7 mouse cellular contexts compared by ENCODE assay signal in the genomic region with DNA sequence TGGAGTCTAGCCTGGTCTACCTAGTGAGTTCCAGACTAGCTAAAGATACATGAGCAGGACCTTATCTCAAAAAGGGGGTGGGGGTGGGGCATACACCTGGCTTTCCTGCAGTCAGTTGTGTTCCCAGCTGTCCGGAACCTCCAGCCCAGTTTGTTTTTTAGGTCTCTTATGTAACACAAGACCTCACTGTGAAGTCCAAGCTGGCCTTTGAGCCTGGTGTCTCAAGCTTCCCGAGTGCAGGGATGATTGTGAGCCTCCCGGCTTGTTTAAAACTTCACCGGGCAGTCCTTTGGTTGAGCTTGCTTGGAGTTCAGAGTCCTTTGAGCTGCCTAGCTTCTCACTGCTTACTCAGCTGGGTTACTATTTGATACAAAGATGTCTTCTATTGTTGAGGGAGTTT. TPM values are rescaled to one million over a fixed set of nuclear protein-coding genes. Genes with fewer than 3 reads are reported as not detected.
DNase-seq lines count a peak whose midpoint lies in the region; ATAC-seq and TF ChIP-seq lines count a peak whose summit lies in the region.

No protein-coding gene starts in this region.

- no peak for ATAC-seq in heart, embryonic 12.5 days (ENCODE audit: insufficient number of reproducible peaks, low FRiP score)
- ATAC-seq in neural tube, embryonic 15.5 days (ENCODE audit: low FRiP score) = no peak

- H3K36me3 ChIP-seq in testis, adult 2 months (ENCODE audit: control insufficient read depth, insufficient read depth, low read length) = peaks cover 7% of the 10 kb centered on the region; the same call in 1 of the 2 replicates
- H3K36me3 ChIP-seq in heart, embryonic 12.5 days = peaks cover 48% of the 10 kb centered on the region
- H3K36me3 ChIP-seq in neural tube, embryonic 15.5 days = peaks cover 24% of the 10 kb centered on the region

- H3K9me3 ChIP-seq in heart, embryonic 12.5 days (replicated peaks) = no peaks in the 10 kb centered on the region
- no peaks in the 10 kb centered on the region for H3K9me3 ChIP-seq in neural tube, embryonic 15.5 days (replicated peaks)

- no peak for TF ChIP-seq CTCF in testis, adult 2 months (IDR thresholded peaks at IDR 0.05; ENCODE audit: control insufficient read depth, insufficient read depth, insufficient replicate concordance, low read depth, low read length)

- no peak for DNase-seq in testis, postnatal 10 days (ENCODE audit: low spot score)
- peak; percentile 68 to 88 for DNase-seq in kidney, postnatal 25 days
- no peak for DNase-seq in gastrocnemius, postnatal 4 days (ENCODE audit: low spot score in 2 of 2)
- no peak for DNase-seq in urinary bladder, postnatal 36 days (ENCODE audit: low spot score in 2 of 2)

- H3K4me3 ChIP-seq in testis, adult 2 months (ENCODE audit: control insufficient read depth, low read depth, low read length) = peak overlapping the region; percentile 59
- H3K4me3 ChIP-seq in heart, embryonic 12.5 days = peak overlapping the region; percentile 96
- peak overlapping the region; percentile 80 for H3K4me3 ChIP-seq in neural tube, embryonic 15.5 days (replicated peaks)

- H3K4me2 ChIP-seq in heart, embryonic 12.5 days = peak overlapping the region; percentile 99
- peak overlapping the region; percentile 98 for H3K4me2 ChIP-seq in neural tube, embryonic 15.5 days

- peaks cover 6% of the 10 kb centered on the region for H3K4me1 ChIP-seq in testis, adult 2 months (ENCODE audit: control insufficient read depth, insufficient read depth, low read length)
- peaks cover 32% of the 10 kb centered on the region for H3K4me1 ChIP-seq in heart, embryonic 12.5 days (replicated peaks)
- H3K4me1 ChIP-seq in neural tube, embryonic 15.5 days = peaks cover 66% of the 10 kb centered on the region

- 8% methylated on average over 4 of the region's 4 CpGs for WGBS in heart, embryonic 12.5 days
- 35% methylated on average over 4 of the region's 4 CpGs for WGBS in neural tube, embryonic 15.5 days

- peak overlapping the region; percentile 98 for H3K9ac ChIP-seq in heart, embryonic 12.5 days
- H3K9ac ChIP-seq in neural tube, embryonic 15.5 days (replicated peaks) = peak overlapping the region; percentile 97

- H3K27ac ChIP-seq in testis, adult 2 months (ENCODE audit: control insufficient read depth, insufficient read depth, low read depth, low read length) = peak overlapping the region; percentile 40; the same call in 1 of the 2 replicates
- peak overlapping the region; percentile 12; the same call in 1 of the 2 replicates for H3K27ac ChIP-seq in heart, embryonic 12.5 days (ENCODE audit: poor library complexity, severe bottlenecking)
- H3K27ac ChIP-seq in neural tube, embryonic 15.5 days (replicated peaks) = no peak overlapping the region

- H3K27me3 ChIP-seq in testis, adult 2 months (ENCODE audit: control insufficient read depth, insufficient read depth, low read length) = no peaks in the 10 kb centered on the region
- no peaks in the 10 kb centered on the region for H3K27me3 ChIP-seq in heart, embryonic 12.5 days (replicated peaks)
- no peaks in the 10 kb centered on the region for H3K27me3 ChIP-seq in neural tube, embryonic 15.5 days (replicated peaks)

- TF ChIP-seq POLR2A in testis, adult 2 months (IDR thresholded peaks at IDR 0.05; ENCODE audit: control insufficient read depth, low read depth, low read length) = no peak

RNA-seq across cellular contexts. Expression of a gene that starts 3.1 kb away (rescaled TPM):
- 11.1 and 11.8 TPM in 2 replicates for polyA plus RNA-seq in testis, adult 2 months (2012; rRNA removed)
- polyA plus RNA-seq in heart, embryonic 12.5 days (2016; fragmentation: Nextera tagmentation; extraction: Ambion mirVana) = 42.3 and 46.2 TPM in 2 replicates
- polyA plus RNA-seq in neural tube, embryonic 15.5 days (2015; fragmentation: Nextera tagmentation; extraction: Ambion mirVana) = 23.4 and 25.4 TPM in 2 replicates
- total RNA-seq in gastrocnemius, postnatal 4 days (2021) = 10 to 100 TPM; 46.0 to 49.1 TPM

RNA-seq across cellular contexts. Expression of a gene that starts 29.9 kb away (rescaled TPM):
- 97.1 and 110 TPM in 2 replicates for polyA plus RNA-seq in testis, adult 2 months (2012; rRNA removed)
- polyA plus RNA-seq in heart, embryonic 12.5 days (2016; fragmentation: Nextera tagmentation; extraction: Ambion mirVana) = 18.7 and 19.4 TPM in 2 replicates
- polyA plus RNA-seq in neural tube, embryonic 15.5 days (2015; fragmentation: Nextera tagmentation; extraction: Ambion mirVana) = 17.1 and 20.5 TPM in 2 replicates
- 10 to 100 TPM; 12.6 to 14.4 TPM for total RNA-seq in gastrocnemius, postnatal 4 days (2021)

Comparison
In these comparisons a context has a peak if more than half of its experiments do, and no peak if none do; other contexts are left out.
1. DNase-seq: peak in kidney, postnatal 25 days (2 of 2); none in testis, postnatal 10 days (single experiment), gastrocnemius, postnatal 4 days (0 of 2) and urinary bladder, postnatal 36 days (0 of 2).
2. Peak in every context shown above with its lines, with median percentiles within 50 percentile points of each other: H3K4me3 ChIP-seq.